ENCODE assay signal across 9 mouse cellular contexts in genomic region chrX:164541436-164542317, GRCm38 (mm10). TPM values are rescaled to one million over a fixed set of nuclear protein-coding genes. Genes with fewer than 3 reads are reported as not detected.
DNase-seq lines count a peak whose midpoint lies in the region; ATAC-seq and TF ChIP-seq lines count a peak whose summit lies in the region.
"Had no signal": no experiment of that assay in that cellular context is flagged by ENCODE, and none has a peak within 500 bp of the region (broad histone marks: within the 10 kb centered on the region; RNA-seq: fewer than 3 reads in every experiment).

No protein-coding gene starts in this region.

- no peak for ATAC-seq in kidney, embryonic 16.5 days (ENCODE audit: low FRiP score, low TSS enrichment)
- no peak for ATAC-seq in stomach, postnatal 0 days (ENCODE audit: low FRiP score, low TSS enrichment)

- peak; percentile 53 for DNase-seq in kidney, adult 9 months
- peak; percentile 15 for DNase-seq in ES-CJ7 (ENCODE audit: low read depth, low spot score)
- DNase-seq in R1 (ENCODE audit: low read depth, low spot score), result peak; percentile 21
- peak; percentile 4 for DNase-seq in large intestine, adult 2 months (ENCODE audit: low read depth, low spot score)
- no peak for DNase-seq in stomach, postnatal 0 days (ENCODE audit: low spot score)
- DNase-seq in gastrocnemius, postnatal 14 days, result no peak
- DNase-seq in spleen, adult 18-20 months, result no peak

- H3K4me1 ChIP-seq in kidney, embryonic 16.5 days (ENCODE audit: insufficient read depth, low read length), result no peaks in the 10 kb centered on the region
- H3K4me1 ChIP-seq in stomach, postnatal 0 days (replicated peaks; ENCODE audit: control insufficient read depth, insufficient read depth), result no peaks in the 10 kb centered on the region

- peaks cover 2% of the 10 kb centered on the region; the same call in 1 of the 2 replicates for H3K27me3 ChIP-seq in kidney, embryonic 16.5 days (ENCODE audit: insufficient read depth, low read length)
- no peaks in the 10 kb centered on the region for H3K27me3 ChIP-seq in stomach, postnatal 0 days (ENCODE audit: control insufficient read depth, insufficient read depth, low read length)

- no peak overlapping the region for H3K4me2 ChIP-seq in kidney, embryonic 16.5 days (replicated peaks; ENCODE audit: low read depth, low read length)
- no peak overlapping the region for H3K4me2 ChIP-seq in stomach, postnatal 0 days (replicated peaks; ENCODE audit: low read depth)

- H3K27ac ChIP-seq in kidney, embryonic 16.5 days (ENCODE audit: low read length), result no peak overlapping the region
- H3K27ac ChIP-seq in stomach, postnatal 0 days (replicated peaks), result no peak overlapping the region

- intact Hi-C loops in gastrocnemius, postnatal 14 days (cut with DNase I; ENCODE audit: low total_unique reads), result no loop called here

- WGBS in kidney, embryonic 16.5 days, result 45% methylated on average over 11 of the region's 11 CpGs
- 34% methylated on average over 11 of the region's 11 CpGs for WGBS in large intestine, adult 2 months
- 42% methylated on average over 11 of the region's 11 CpGs for WGBS in stomach, postnatal 0 days

- no peaks in the 10 kb centered on the region for H3K36me3 ChIP-seq in kidney, embryonic 16.5 days (ENCODE audit: insufficient read depth, low read length)
- H3K36me3 ChIP-seq in stomach, postnatal 0 days (ENCODE audit: control insufficient read depth, insufficient read depth, low read length), result no peaks in the 10 kb centered on the region

- peak; percentile 72 for TF ChIP-seq CTCF in stomach, postnatal 0 days (IDR thresholded peaks at IDR 0.05; ENCODE audit: low read depth)

- no peak overlapping the region for H3K9ac ChIP-seq in kidney, embryonic 16.5 days (replicated peaks; ENCODE audit: low read length)
- H3K9ac ChIP-seq in stomach, postnatal 0 days (ENCODE audit: low read length), result no peak overlapping the region

- no peaks in the 10 kb centered on the region for H3K9me3 ChIP-seq in kidney, embryonic 16.5 days (ENCODE audit: low read length)
- H3K9me3 ChIP-seq in stomach, postnatal 0 days (ENCODE audit: control insufficient read depth, low read length), result no peaks in the 10 kb centered on the region

- no peak for TF ChIP-seq EP300 in stomach, postnatal 0 days (optimal IDR thresholded peaks at IDR 0.05)

- no peak overlapping the region for H3K4me3 ChIP-seq in kidney, embryonic 16.5 days (ENCODE audit: low read length)
- H3K4me3 ChIP-seq in stomach, postnatal 0 days (ENCODE audit: low read depth, low read length), result no peak overlapping the region

RNA-seq across cellular contexts. Expression of gene Asb9, which starts 35.5 kb away (rescaled TPM):
- polyA plus RNA-seq in kidney, embryonic 16.5 days (2015; fragmentation: Nextera tagmentation; extraction: Ambion mirVana), result 22.1 and 22.6 TPM in 2 replicates
- not detected in 2 replicates for polyA plus RNA-seq in large intestine, adult 2 months (2012; rRNA removed)
- not detected in 2 replicates for polyA plus RNA-seq in stomach, postnatal 0 days (2015; fragmentation: Nextera tagmentation; extraction: Ambion mirVana)
- total RNA-seq in gastrocnemius, postnatal 14 days (2021), result not detected
- polyA plus RNA-seq: liver, embryonic 16.5 days had no signal

Comparison
In these comparisons a context has a peak if more than half of its experiments do, and no peak if none do; other contexts are left out.
1. DNase-seq: peak in kidney, adult 9 months (single experiment), ES-CJ7 (single experiment), R1 (single experiment) and large intestine, adult 2 months (single experiment); none in stomach, postnatal 0 days (single experiment), gastrocnemius, postnatal 14 days (single experiment) and spleen, adult 18-20 months (0 of 2).
2. RNA of gene Asb9, which starts 35.5 kb away (polyA plus RNA-seq): 22.1 to 22.6 TPM in kidney, embryonic 16.5 days; not detected in large intestine, adult 2 months and not detected in stomach, postnatal 0 days; every median in the first group is over 10 times any median in the second.